Mouse (Mus musculus) liver, adult 2 months (tissue): ENCODE data around the gene Usp53.

ENCODE experiments used
- CTCF ChIP-seq: fragments of 200-500 bp; IDR thresholded peaks from 2 replicates; pipeline ENCODE4 v1.5.1; 2011; ENCODE audit warnings: low read depth, low read length, control low read depth
- POLR2A ChIP-seq: fragments of 200-500 bp; IDR thresholded peaks from 2 replicates; pipeline ENCODE4 v1.6.1; 2011; ENCODE audit warnings: low read length, control low read depth; ENCODE audit not compliant: insufficient read depth; ENCODE audit errors: extremely low read depth

DNA sequence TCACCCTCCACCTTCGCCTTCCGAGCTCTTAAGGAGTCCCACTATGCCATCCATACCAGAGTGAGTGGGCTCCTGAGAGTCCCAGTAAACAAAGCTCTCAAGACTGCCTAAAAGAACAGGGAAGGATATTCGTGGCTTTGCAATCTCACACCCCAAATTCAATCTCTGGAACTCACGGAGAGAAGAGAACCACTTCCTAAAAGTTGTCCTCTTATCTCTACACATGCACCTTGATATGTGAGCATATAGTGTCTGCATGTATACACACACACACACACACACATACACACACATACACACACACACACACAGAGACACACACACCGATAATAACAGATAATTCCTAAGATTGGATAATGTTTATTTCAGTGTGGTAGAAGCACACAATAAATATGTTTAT is 68.8 kb downstream of the Usp53 start:
- TF ChIP-seq POLR2A: no peak
- TF ChIP-seq CTCF: no peak
